Mouse (Mus musculus): ENCODE results near the gene Rabep2. TPM values are rescaled to one million over a fixed set of nuclear protein-coding genes. Genes with fewer than 3 reads are reported as not detected.

Gene Rabep2
- polyA plus RNA-seq, 1 experiment = 21.9 TPM

DNA sequence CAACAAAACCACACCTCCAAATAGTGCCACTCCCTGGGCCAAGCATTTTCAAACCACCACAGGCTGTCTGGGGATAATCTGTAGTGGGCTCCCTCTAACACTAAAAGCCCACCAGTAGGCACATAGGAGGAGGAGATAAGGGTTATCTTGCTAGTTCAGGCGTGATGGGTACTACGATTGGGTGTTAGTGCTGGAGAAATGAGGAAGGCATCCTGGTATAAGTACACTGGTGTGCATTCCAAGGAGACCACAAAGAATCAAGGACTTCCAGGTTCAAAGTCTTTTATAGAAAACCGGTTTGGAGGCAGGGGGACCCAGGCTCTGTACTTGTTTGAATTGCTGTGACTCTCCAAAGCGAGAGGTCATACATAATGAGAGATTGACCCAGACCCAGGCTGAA is 405 bp upstream of the Rabep2 start:
- TF ChIP-seq CTCF (IDR thresholded peaks at IDR 0.05; ENCODE audit: extremely low read depth, insufficient read depth, low read length) (no peak), POLR2A (IDR thresholded peaks at IDR 0.05; ENCODE audit: extremely low read depth, insufficient read depth, low read length) (no peak)
- H3K4me3 ChIP-seq (ENCODE audit: insufficient read depth, low read length) = peak overlapping the region; percentile 82
- H3K27ac ChIP-seq (ENCODE audit: insufficient read depth, low read length) = no peak overlapping the region
- H3K4me1 ChIP-seq (ENCODE audit: control insufficient read depth, insufficient read depth, low read length) = peaks cover 4% of the 10 kb centered on the region

DNA sequence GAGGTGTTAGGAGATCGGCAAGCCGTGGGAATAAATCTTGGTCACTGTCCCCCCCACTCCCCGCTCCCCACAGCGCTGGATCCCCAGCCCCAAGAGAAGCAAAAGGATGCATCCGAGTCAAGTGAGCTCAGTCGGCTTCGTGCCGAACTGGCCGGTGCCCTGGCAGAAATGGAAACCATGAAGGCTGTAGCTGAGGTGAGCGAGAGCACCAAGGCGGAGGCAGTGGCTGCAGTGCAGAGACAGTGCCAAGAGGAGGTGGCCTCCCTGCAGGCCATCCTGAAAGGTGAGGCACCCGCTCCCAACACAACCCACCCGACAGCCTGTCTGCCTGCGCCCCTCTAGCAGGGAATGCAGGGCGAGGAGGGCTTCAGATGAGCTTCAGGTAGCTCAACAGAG is 942 bp downstream of the Rabep2 start:
- Histone ChIP-seq H3K4me1 (ENCODE audit: control insufficient read depth, insufficient read depth, low read length) (peaks cover 4% of the 10 kb centered on the region), H3K27ac (ENCODE audit: insufficient read depth, low read length) (no peak overlapping the region), H3K4me3 (ENCODE audit: insufficient read depth, low read length) (peak overlapping the region; percentile 82)
- TF ChIP-seq CTCF (IDR thresholded peaks at IDR 0.05; ENCODE audit: extremely low read depth, insufficient read depth, low read length) (no peak), POLR2A (IDR thresholded peaks at IDR 0.05; ENCODE audit: extremely low read depth, insufficient read depth, low read length) (no peak)

DNA sequence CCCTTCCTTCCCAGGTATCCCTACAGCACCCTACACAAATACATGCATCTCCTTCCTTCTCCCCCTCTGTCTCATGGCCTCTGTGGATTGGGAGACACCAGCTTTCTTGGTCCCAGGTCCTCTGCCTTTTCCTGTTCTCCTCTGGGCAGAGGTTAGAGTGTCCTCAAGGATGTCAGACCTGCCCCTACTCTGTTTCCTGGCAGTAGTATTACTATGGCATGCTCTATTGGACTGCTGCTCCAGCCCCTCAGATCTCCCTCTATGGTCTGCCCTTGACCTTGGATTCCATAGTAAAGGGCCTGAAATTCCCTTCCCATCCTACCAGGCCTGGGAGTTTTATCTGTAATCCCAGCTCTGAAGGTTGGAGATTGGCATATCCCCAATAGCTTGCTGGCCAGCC is 1.6 kb downstream of the Rabep2 start:
- no peak overlapping the region for H3K27ac ChIP-seq (ENCODE audit: insufficient read depth, low read length)
- peaks cover 4% of the 10 kb centered on the region for H3K4me1 ChIP-seq (ENCODE audit: control insufficient read depth, insufficient read depth, low read length)
- TF ChIP-seq CTCF (IDR thresholded peaks at IDR 0.05; ENCODE audit: extremely low read depth, insufficient read depth, low read length) (no peak), POLR2A (IDR thresholded peaks at IDR 0.05; ENCODE audit: extremely low read depth, insufficient read depth, low read length) (no peak)
- no peak overlapping the region for H3K4me3 ChIP-seq (ENCODE audit: insufficient read depth, low read length)

DNA sequence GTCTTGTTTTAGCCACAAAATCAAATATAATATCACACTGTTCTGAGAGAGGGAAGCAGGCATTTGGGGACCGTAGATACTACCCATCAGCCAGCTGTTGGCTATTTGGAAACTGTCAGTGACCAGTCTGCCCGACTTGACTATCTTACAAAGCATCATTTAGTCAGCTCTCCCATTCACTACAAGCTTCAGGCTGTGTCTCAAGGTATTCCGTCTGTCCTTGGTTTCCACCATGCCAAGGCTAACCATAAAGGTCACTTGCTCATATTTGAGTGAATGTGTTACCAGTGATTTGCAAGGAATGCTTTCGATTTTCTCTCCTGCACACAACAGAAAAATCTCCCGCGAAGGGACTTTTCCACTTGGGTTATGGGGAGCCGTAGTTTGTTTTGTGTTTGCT is 6.2 kb downstream of the Rabep2 start:
- Histone ChIP-seq H3K4me1 (ENCODE audit: control insufficient read depth, insufficient read depth, low read length) (peaks cover under 1% of the 10 kb centered on the region; the same call in 1 of the 2 replicates), H3K27ac (ENCODE audit: insufficient read depth, low read length) (no peak overlapping the region), H3K4me3 (ENCODE audit: insufficient read depth, low read length) (no peak overlapping the region)
- TF ChIP-seq POLR2A (IDR thresholded peaks at IDR 0.05; ENCODE audit: extremely low read depth, insufficient read depth, low read length) = no peak
- TF ChIP-seq CTCF (IDR thresholded peaks at IDR 0.05; ENCODE audit: extremely low read depth, insufficient read depth, low read length) = no peak

DNA sequence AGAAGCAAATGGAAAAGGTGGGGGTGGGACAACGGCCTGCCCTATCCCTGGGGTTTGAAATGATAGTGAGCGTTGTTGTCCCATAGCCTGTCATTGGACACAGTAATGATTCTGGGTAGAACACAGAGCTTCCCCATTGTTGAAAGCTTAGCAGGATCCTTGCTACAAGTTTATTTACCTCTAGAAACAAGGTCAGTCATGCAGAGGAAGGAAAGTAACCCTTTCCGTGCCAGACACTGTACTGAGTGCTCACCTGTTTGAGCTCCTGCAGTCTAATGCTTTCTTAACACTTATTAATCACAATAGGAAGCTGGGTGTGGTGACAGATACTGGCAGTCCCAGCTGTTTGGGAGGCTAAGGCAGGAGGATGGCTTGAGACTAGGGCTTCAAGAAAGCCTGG is 7.2 kb downstream of the Rabep2 start:
- H3K27ac ChIP-seq (ENCODE audit: insufficient read depth, low read length) = no peak overlapping the region
- TF ChIP-seq CTCF (IDR thresholded peaks at IDR 0.05; ENCODE audit: extremely low read depth, insufficient read depth, low read length) = no peak
- no peak for TF ChIP-seq POLR2A (IDR thresholded peaks at IDR 0.05; ENCODE audit: extremely low read depth, insufficient read depth, low read length)
- no peak overlapping the region for H3K4me3 ChIP-seq (ENCODE audit: insufficient read depth, low read length)
- no peaks in the 10 kb centered on the region for H3K4me1 ChIP-seq (ENCODE audit: control insufficient read depth, insufficient read depth, low read length)

DNA sequence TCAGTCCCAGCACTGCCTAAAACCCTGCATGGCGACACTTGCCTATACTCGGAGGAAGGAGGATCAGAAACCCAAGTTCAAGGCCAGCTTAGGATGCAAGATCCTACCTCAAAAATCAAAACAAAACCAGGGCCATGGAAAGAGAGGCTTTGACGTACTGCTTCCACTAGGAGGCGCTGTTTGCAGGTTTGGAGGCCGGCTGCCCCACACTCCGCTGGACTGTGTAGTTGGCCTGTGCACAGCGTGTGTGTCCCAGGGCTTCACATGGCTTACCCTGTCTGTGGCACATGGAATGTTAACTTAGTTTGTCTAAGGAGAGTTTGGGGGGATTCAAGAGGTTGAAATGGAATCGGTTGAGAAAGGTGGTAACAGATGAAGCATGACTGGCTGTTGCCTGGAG is 8.3 kb downstream of the Rabep2 start:
- no peak overlapping the region for H3K4me3 ChIP-seq (ENCODE audit: insufficient read depth, low read length)
- TF ChIP-seq CTCF (IDR thresholded peaks at IDR 0.05; ENCODE audit: extremely low read depth, insufficient read depth, low read length) (peak; percentile 64), POLR2A (IDR thresholded peaks at IDR 0.05; ENCODE audit: extremely low read depth, insufficient read depth, low read length) (no peak)
- no peak overlapping the region for H3K27ac ChIP-seq (ENCODE audit: insufficient read depth, low read length)
- H3K4me1 ChIP-seq (ENCODE audit: control insufficient read depth, insufficient read depth, low read length) = no peaks in the 10 kb centered on the region

DNA sequence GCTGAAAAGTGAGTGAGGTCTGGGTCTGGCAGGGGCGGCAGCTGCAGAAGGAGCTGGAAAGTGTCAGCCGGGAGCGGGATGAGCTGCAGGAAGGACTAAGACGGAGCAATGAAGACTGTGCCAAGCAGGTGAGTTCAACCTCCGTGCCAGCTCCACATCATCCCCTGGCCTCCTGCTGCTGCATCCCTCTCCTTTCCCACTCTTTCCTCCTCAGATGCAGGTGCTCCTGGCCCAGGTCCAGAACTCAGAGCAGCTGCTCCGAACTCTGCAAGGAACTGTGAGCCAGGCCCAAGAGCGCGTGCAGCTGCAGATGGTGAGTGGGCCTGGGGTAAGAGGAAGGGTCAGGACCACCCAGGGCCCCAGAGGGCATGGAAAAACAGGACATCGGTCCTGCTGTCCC is 11.6 kb downstream of the Rabep2 start:
- H3K4me1 ChIP-seq (ENCODE audit: control insufficient read depth, insufficient read depth, low read length) = no peaks in the 10 kb centered on the region
- no peak overlapping the region for H3K27ac ChIP-seq (ENCODE audit: insufficient read depth, low read length)
- H3K4me3 ChIP-seq (ENCODE audit: insufficient read depth, low read length) = no peak overlapping the region
- TF ChIP-seq CTCF (IDR thresholded peaks at IDR 0.05; ENCODE audit: extremely low read depth, insufficient read depth, low read length) (no peak), POLR2A (IDR thresholded peaks at IDR 0.05; ENCODE audit: extremely low read depth, insufficient read depth, low read length) (no peak)

DNA sequence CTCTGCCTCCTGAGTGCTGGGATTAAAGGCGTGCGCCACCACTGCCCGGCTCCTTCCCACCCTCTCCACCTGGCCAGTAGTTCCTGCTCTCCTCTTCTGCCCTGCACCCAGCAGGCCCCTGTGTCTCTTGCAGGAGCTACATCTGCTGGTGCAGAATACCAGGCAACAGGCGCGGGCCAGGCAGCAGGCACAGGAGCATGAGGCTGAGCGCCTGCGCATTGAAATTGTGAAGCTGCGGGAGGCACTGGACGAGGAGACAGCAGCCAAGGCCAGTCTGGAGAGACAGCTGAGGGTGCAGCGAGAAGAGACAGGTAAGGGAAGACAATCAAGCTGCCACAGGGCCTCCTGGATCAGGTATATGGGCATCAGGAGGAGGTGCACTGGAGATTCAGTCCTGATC is 15.4 kb downstream of the Rabep2 start:
- no peak overlapping the region for H3K27ac ChIP-seq (ENCODE audit: insufficient read depth, low read length)
- no peak overlapping the region for H3K4me3 ChIP-seq (ENCODE audit: insufficient read depth, low read length)
- TF ChIP-seq POLR2A (IDR thresholded peaks at IDR 0.05; ENCODE audit: extremely low read depth, insufficient read depth, low read length) (no peak), CTCF (IDR thresholded peaks at IDR 0.05; ENCODE audit: extremely low read depth, insufficient read depth, low read length) (no peak)
- no peaks in the 10 kb centered on the region for H3K4me1 ChIP-seq (ENCODE audit: control insufficient read depth, insufficient read depth, low read length)

DNA sequence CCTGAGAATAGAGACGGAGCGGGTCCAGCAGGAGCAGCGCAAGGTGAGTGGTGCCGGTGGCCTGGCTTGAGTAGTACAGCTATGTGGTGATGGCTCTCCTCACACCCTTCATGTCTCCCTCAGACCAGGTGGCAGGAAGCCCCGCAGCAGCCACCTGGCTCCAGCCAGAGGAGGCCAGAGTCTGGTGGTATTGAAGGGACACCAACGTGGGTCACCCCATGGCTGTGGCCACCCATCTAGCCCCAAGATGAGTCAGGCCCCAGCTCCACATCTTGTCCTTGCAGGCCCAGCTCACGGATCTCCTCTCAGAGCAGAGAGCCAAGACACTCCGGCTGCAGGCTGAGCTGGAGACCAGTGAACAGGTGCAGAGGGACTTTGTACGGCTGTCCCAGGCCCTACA is 16.0 kb downstream of the Rabep2 start:
- no peak for TF ChIP-seq CTCF (IDR thresholded peaks at IDR 0.05; ENCODE audit: extremely low read depth, insufficient read depth, low read length)
- no peak for TF ChIP-seq POLR2A (IDR thresholded peaks at IDR 0.05; ENCODE audit: extremely low read depth, insufficient read depth, low read length)

DNA sequence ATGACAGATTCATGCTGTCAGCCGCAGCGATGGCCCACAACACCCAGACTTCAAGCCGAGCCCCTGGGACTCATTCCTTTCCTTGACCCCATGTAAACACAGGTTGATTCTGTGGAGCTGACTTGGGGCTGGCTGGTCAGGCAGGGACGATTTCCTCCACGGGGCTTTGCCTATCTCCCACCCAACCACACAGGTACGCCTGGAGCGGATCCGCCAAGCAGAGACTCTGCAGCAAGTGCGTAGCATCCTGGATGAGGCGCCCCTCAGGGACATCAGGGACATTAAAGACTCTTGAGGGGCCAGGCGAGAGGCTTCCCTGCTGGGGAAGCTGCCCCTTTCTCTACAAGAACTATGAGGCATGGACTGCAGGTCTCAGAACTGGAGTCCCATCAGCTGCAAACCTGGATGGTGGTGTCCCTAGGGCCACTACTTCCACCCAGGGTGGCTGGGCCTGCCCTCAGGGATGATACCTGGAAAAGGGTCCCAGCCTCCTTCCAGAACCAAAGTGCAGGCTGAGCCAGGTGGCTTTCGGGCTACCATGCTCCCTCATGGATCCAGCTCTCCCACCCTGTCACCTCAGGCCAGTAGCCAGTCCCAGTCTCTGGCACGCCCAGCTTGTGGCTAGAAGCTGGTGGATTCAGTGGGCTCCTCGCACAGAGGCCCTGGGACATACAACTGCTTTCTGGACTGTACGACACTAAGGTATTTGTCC is 16.7 kb downstream of the Rabep2 start:
- Histone ChIP-seq H3K4me3 (ENCODE audit: insufficient read depth, low read length) (no peak overlapping the region), H3K4me1 (ENCODE audit: control insufficient read depth, insufficient read depth, low read length) (no peaks in the 10 kb centered on the region), H3K27ac (ENCODE audit: insufficient read depth, low read length) (no peak overlapping the region)
- TF ChIP-seq POLR2A (IDR thresholded peaks at IDR 0.05; ENCODE audit: extremely low read depth, insufficient read depth, low read length) (no peak), CTCF (IDR thresholded peaks at IDR 0.05; ENCODE audit: extremely low read depth, insufficient read depth, low read length) (no peak)

More for the DNA sequence above, 16.0 kb downstream of the Rabep2 start:
- Histone ChIP-seq H3K4me3 (ENCODE audit: insufficient read depth, low read length) (no peak overlapping the region), H3K27ac (ENCODE audit: insufficient read depth, low read length) (no peak overlapping the region), H3K4me1 (ENCODE audit: control insufficient read depth, insufficient read depth, low read length) (no peaks in the 10 kb centered on the region)

Measured in cortical plate, adult 2 months (tissue).